Mouse (Mus musculus) cerebellum, adult 2 months (tissue): ENCODE data around the gene Agpat1. TPM values are rescaled to one million over a fixed set of nuclear protein-coding genes. Genes with fewer than 3 reads are reported as not detected.

Source experiments
- DNase-seq, 2 experiments: peaks; one replicate each; pipeline ENCODE4 v3.0.0; 2021
- H3K27ac ChIP-seq: fragments of 200-500 bp; 2 replicates; pipeline ENCODE4 v1.5.1; 2012; ENCODE audit warnings: low read length, control low read depth, inconsistent platforms; ENCODE audit not compliant: insufficient read depth
- H3K27me3 ChIP-seq: fragments of 200-500 bp; 2 replicates; pipeline ENCODE4 v1.6.1; 2012; ENCODE audit warnings: inconsistent platforms, mild to moderate bottlenecking, low read length, moderate library complexity; ENCODE audit not compliant: control insufficient read depth, insufficient read depth
- H3K4me1 ChIP-seq: fragments of 200-500 bp; 2 replicates; pipeline ENCODE4 v1.6.1; 2011; ENCODE audit warnings: low read length; ENCODE audit not compliant: control insufficient read depth, insufficient read depth
- H3K4me3 ChIP-seq: fragments of 200-500 bp; replicated peaks from 2 replicates; pipeline ENCODE3; 2011; ENCODE audit warnings: mild to moderate bottlenecking, low read depth, low read length, control low read depth; ENCODE audit not compliant: insufficient read depth
- CTCF ChIP-seq: fragments of 200-500 bp; IDR thresholded peaks from 2 replicates; pipeline ENCODE4 v1.5.1; 2011; ENCODE audit warnings: low read depth, mild to moderate bottlenecking, control low read depth, low read length, moderate library complexity, borderline replicate concordance; ENCODE audit not compliant: insufficient read depth
- POLR2A ChIP-seq: fragments of 200-500 bp; IDR thresholded peaks from 2 replicates; pipeline ENCODE4 v1.6.1; 2011; ENCODE audit warnings: low read length, control low read depth, borderline replicate concordance; ENCODE audit not compliant: insufficient read depth
- WGBS: fragments of 180-500 bp; shearing (Covaris S2); methylation state at CpG from one replicate; pipeline ENCODE4 v1.1.7; 2018; 5-methylcytosine and 5-hydroxymethylcytosine counted together
- polyA plus RNA-seq: library from polyadenylated mRNA; depleted of rRNA; stranded (reverse); fragments of >200 nt; gene quantifications from 2 replicates; pipeline ENCODE4 v1.2.3, GENCODE M21; 2012

Gene Agpat1
- polyA plus RNA-seq, 1 experiment, result 172 TPM

GRCm38 (mm10) chr17:34601796-34602195 is 2.3 kb upstream of the Agpat1 start:
- Histone ChIP-seq H3K27ac (no peak overlapping the region), H3K4me1 (no peaks in the 10 kb centered on the region; the same call in 1 of the 2 replicates), H3K27me3 (no peaks in the 10 kb centered on the region), H3K4me3 (no peak overlapping the region)
- DNase-seq, result peak in 1 of 2 experiments; percentile 22
- WGBS, result 82% methylated on average over 12 of the region's 12 CpGs
- no peak for TF ChIP-seq CTCF
- TF ChIP-seq POLR2A, result no peak

GRCm38 (mm10) chr17:34603375-34604060 is 544 bp upstream of the Agpat1 start, which contains the start of gene Rnf5:
TSS of gene Rnf5 (minus strand) at chr17:34603690.
- 2% methylated on average over 30 of the region's 30 CpGs for WGBS
- Histone ChIP-seq H3K4me3 (peak within 1 kb of the TSS; percentile 87), H3K27me3 (no peaks in the 10 kb centered on the region), H3K4me1 (peaks cover 9% of the 10 kb centered on the region), H3K27ac (peak within 1 kb of the TSS; percentile 96)
- peak; percentile 97 to 100 for DNase-seq
- TF ChIP-seq POLR2A, result peak; percentile 52; the same call in 1 of the 2 replicates
- no peak for TF ChIP-seq CTCF

DNA sequence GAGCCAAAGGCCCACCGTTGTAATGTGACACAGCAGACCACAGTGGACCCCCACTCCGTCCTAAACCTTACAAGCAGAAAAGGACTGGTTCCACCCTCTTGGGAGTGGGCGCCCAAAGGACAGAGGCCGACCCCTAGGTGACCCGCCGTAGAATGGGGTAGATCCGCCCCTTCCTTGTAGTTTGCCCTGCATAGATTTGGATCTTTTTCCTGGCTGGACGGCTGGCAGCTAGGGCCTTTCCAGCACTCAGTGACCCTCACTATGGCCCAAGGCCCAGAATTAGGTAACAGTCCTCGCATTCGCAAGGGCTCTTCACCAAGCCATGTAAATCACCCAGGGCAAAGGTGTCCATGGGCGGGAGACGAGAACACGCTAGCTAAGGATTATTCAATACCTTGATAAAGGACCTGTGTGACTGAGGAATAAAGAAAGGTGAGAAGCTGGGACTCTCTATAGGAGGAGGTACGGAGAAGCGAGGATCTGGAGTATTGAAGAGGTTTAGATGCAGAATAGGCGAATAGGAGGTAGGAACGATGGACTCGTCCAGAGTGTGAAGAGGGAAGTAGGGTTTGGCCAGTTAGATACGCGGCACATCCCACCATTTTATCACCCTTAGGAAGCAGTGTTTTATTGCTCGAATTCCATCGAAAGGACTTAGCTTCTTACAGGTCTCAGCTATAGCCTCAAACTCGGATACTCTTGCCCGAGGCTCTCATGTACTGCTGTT is 612 bp downstream of the Agpat1 start:
- Histone ChIP-seq H3K4me1 (peaks cover 13% of the 10 kb centered on the region), H3K27me3 (no peaks in the 10 kb centered on the region), H3K27ac (peak overlapping the region; percentile 96), H3K4me3 (peak overlapping the region; percentile 82)
- WGBS, result 11% methylated on average over 24 of the region's 24 CpGs
- no peak for TF ChIP-seq POLR2A
- TF ChIP-seq CTCF, result no peak
- DNase-seq, result no peak

DNA sequence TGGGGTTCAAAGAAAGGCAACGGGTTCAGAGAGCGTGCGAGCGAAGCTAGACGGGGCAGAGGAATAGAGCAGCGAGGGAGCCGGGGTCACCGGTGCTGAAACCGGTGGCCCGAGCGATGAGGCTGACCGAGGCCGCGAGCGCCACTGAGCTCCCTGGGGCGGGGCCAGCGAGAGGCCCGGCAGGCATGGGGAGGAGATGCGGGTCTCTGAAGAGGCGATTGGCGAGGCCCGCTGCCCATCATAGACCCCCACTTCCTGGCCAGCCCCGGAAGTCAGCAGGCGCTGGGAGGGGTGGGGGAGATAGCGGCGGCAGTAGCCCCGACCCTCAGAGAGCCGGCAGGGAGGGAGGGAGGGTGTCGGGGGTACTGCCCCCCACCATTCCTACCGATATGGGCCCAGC is 1.5 kb downstream of the Agpat1 start:
- H3K4me3 ChIP-seq, result peak overlapping the region; percentile 82
- DNase-seq, result peak; percentile 97
- TF ChIP-seq POLR2A (peak; percentile 85), CTCF (no peak)
- 3% methylated on average over 30 of the region's 30 CpGs for WGBS
- H3K27ac ChIP-seq, result peak overlapping the region; percentile 96
- H3K4me1 ChIP-seq, result peaks cover 13% of the 10 kb centered on the region
- no peaks in the 10 kb centered on the region for H3K27me3 ChIP-seq

GRCm38 (mm10) chr17:34606186-34607039 is 2.4 kb downstream of the Agpat1 start:
- Histone ChIP-seq H3K27ac (no peak overlapping the region), H3K4me1 (peaks cover 21% of the 10 kb centered on the region), H3K27me3 (no peaks in the 10 kb centered on the region), H3K4me3 (peak overlapping the region; percentile 82)
- WGBS, result 11% methylated on average over 32 of the region's 32 CpGs
- peak in 1 of 2 experiments; percentile 56 for DNase-seq
- TF ChIP-seq CTCF (no peak), POLR2A (no peak)

DNA sequence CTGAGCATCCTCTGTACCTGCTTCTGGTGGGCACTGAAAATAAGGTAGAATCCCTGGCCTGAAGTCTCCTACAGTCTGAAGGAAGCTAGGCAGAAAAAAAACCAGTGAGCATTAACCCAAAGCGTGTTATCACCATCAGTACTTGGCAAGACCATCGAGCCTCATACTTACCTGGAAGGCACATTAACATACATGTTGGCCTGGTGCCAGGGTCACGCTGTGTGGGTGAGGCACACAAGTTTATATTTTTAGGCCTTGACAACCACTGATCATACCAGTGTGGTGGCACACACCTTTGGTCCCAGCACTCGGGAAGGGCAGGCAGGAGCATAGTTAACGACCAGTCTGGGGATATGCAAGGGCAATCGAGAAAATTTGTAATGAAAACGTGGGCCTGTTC is 3.9 kb downstream of the Agpat1 start:
- DNase-seq, result no peak
- TF ChIP-seq CTCF, result no peak
- no peak for TF ChIP-seq POLR2A
- peaks cover 23% of the 10 kb centered on the region for H3K4me1 ChIP-seq
- no peak overlapping the region for H3K4me3 ChIP-seq
- no peak overlapping the region for H3K27ac ChIP-seq
- H3K27me3 ChIP-seq, result no peaks in the 10 kb centered on the region
- 22% methylated on average over 7 of the region's 7 CpGs for WGBS

DNA sequence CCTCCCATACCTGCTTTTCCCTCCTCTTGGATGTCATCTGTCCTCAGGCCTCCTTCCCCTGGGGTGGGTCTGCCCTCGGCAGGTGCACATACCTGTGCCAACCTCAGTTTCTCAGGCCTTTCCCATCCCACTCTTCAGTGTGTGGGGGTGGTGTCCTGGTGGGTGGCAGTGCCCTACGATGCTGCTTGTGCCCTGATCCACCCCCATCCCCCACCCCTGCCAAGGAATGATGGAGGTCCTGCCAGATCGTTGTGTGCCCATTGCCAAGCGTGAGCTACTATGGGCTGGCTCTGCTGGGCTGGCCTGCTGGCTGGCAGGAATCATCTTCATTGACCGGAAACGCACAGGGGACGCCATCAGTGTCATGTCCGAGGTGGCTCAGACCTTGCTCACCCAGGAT is 7.0 kb downstream of the Agpat1 start:
- peak overlapping the region; percentile 23; the same call in 1 of the 2 replicates for H3K27ac ChIP-seq
- no peaks in the 10 kb centered on the region for H3K27me3 ChIP-seq
- DNase-seq, result no peak
- WGBS, result 14% methylated on average over 8 of the region's 8 CpGs
- H3K4me1 ChIP-seq, result peaks cover 23% of the 10 kb centered on the region
- no peak overlapping the region for H3K4me3 ChIP-seq
- TF ChIP-seq CTCF (no peak), POLR2A (no peak)

DNA sequence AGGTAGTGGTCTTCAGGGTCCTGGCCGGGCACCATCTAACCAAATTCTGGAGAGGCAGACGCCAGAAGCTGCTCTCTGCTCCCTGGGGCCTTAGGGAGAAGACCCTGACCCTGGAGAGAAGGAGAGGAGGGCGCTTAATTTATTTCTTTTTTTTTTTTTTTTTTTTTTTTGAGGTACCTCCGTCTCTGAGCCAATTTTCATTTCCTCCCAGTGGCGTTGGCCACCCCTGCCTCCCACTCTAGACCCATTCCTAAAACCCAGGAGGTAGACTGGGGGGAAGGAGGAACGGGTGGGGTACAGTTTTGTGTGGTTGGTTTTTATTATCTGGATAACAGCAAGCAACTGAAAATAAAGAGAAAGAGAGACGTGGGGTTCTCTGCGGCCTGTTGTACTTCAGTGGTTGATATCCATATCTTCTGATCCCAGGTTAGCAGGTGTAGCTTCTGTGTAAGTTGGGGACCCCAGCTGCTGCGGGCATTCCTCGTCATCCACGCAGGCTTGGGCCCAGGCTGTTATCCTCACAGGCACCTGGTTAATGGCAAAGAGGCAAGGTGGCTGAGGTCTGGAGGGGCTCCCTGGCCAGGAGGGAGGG is 9.1 kb downstream of the Agpat1 start:
- no peak for DNase-seq
- no peak overlapping the region for H3K27ac ChIP-seq
- H3K27me3 ChIP-seq, result no peaks in the 10 kb centered on the region
- TF ChIP-seq POLR2A, result no peak
- no peak for TF ChIP-seq CTCF
- peaks cover 15% of the 10 kb centered on the region for H3K4me1 ChIP-seq
- WGBS, result 84% methylated on average over 11 of the region's 11 CpGs
- no peak overlapping the region for H3K4me3 ChIP-seq
